Mouse (Mus musculus) brain, embryonic 14.5 days (tissue): ENCODE results near the gene Litaf.

Experiments
- CTCF ChIP-seq: fragments of 200-500 bp; IDR thresholded peaks from 2 replicates; pipeline ENCODE4 v1.5.1; 2012; ENCODE audit warnings: inconsistent platforms, mild to moderate bottlenecking, moderate library complexity, borderline replicate concordance; ENCODE audit not compliant: insufficient read depth, insufficient read length; ENCODE audit errors: extremely low read depth
- POLR2A ChIP-seq: fragments of 200-500 bp; IDR thresholded peaks from 2 replicates; pipeline ENCODE4 v1.6.1; 2012; ENCODE audit warnings: mild to moderate bottlenecking, inconsistent platforms, borderline replicate concordance; ENCODE audit not compliant: poor library complexity, insufficient read depth, insufficient read length, severe bottlenecking; ENCODE audit errors: extremely low read depth

GRCm38 (mm10) chr16:10998224-10998623, 67.7 kb downstream of the Litaf start:
- TF ChIP-seq CTCF (no peak), POLR2A (no peak)
